Mouse (Mus musculus): ENCODE measurements around the gene Map3k7. TPM values are rescaled to one million over a fixed set of nuclear protein-coding genes. Genes with fewer than 3 reads are reported as not detected.

Gene Map3k7
- polyA plus RNA-seq, 1 experiment = 24.1 TPM

DNA sequence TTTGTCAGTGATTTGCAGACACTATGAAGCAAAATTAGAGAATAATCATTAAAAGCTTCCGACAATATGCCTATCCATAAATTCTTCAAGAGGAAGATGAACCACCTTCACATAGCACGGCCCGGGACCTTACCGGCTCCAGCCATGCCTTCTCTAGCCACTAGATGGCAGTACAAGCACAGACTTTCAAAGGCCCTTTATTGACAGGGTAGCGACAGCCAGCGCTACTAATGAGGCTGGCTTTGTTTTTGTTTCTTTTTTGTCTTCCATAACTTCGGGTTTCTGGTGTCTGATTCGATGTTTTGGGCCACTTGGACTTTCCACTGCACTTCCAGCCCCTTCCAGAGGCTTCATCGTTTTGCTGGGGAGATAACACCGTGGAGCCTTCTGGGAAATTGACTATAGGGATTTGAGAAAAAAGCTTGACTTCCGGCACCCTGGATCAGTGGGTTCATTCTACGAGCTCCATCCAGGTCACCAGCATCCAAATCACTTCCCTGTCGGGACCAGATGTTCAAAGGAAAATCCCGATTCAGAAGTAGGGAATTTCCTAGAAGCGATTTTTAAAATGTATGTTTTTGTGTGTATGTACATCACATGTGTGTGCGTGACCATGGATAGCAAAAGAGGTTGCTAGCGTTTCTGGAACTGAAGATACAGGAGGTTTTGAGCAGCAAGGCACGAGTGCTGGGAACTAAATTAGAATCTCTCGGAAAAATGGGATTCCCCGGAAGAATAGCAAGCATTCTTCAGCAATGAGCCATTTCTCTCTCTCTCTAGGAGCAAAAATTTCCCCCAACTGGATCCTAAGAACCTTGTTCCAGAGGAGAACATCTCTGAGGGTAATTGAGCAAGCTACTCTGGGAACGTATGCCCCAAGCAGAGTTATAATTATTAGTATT is 91.5 kb downstream of the Map3k7 start:
- Histone ChIP-seq H3K27me3 (ENCODE audit: control insufficient read depth, insufficient read depth, low read length) (no peaks in the 10 kb centered on the region), H3K36me3 (ENCODE audit: control insufficient read depth, insufficient read depth, low read length) (no peaks in the 10 kb centered on the region), H3K4me1 (ENCODE audit: control insufficient read depth, insufficient read depth, insufficient read length) (peaks cover 2% of the 10 kb centered on the region; the same call in 1 of the 2 replicates), H3K4me3 (ENCODE audit: extremely low read depth, insufficient read depth, insufficient read length) (peak overlapping the region; percentile 52), H3K27ac (ENCODE audit: insufficient read depth, low read length) (no peak overlapping the region)
- DNase-seq (ENCODE audit: low read depth in 1 of 2, low spot score in 2 of 2) = peak; percentile 66 to 83
- TF ChIP-seq POLR2A (IDR thresholded peaks at IDR 0.05; ENCODE audit: low read depth, low read length) (no peak), CTCF (IDR thresholded peaks at IDR 0.05; ENCODE audit: extremely low read depth, insufficient read depth, insufficient read length, insufficient replicate concordance) (peak; percentile 79; the same call in 1 of the 2 replicates)
- 21% methylated on average over 21 of the region's 21 CpGs for WGBS

DNA sequence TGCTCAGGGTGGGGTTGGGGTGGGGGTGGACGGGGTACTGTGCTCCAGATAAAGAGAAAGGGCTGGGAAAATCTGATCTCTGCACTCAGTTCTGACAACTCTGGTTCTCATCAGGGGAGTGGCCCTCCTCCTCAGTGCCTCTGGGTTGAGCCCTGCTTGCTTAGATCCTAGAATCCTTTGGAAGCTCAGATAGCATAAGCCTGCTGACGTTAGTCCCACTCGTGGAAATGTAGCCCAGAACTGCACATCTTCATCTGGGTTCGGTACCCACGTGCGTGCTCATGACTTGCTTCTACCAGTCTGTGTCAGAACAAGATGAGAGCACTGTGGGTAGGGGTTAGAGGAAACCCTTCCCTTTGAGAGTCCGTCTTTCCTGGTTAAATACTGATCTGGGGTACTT is 92.5 kb downstream of the Map3k7 start:
- Histone ChIP-seq H3K27ac (ENCODE audit: insufficient read depth, low read length) (no peak overlapping the region), H3K27me3 (ENCODE audit: control insufficient read depth, insufficient read depth, low read length) (no peaks in the 10 kb centered on the region), H3K4me3 (ENCODE audit: extremely low read depth, insufficient read depth, insufficient read length) (no peak overlapping the region), H3K36me3 (ENCODE audit: control insufficient read depth, insufficient read depth, low read length) (no peaks in the 10 kb centered on the region), H3K4me1 (ENCODE audit: control insufficient read depth, insufficient read depth, insufficient read length) (peaks cover 2% of the 10 kb centered on the region; the same call in 1 of the 2 replicates)
- whole genome bisulfite sequencing = 85% methylated on average over 7 of the region's 7 CpGs
- no peak for TF ChIP-seq CTCF (IDR thresholded peaks at IDR 0.05; ENCODE audit: extremely low read depth, insufficient read depth, insufficient read length, insufficient replicate concordance)
- no peak for TF ChIP-seq POLR2A (IDR thresholded peaks at IDR 0.05; ENCODE audit: low read depth, low read length)
- DNase-seq (ENCODE audit: low read depth in 1 of 2, low spot score in 2 of 2) = no peak

DNA sequence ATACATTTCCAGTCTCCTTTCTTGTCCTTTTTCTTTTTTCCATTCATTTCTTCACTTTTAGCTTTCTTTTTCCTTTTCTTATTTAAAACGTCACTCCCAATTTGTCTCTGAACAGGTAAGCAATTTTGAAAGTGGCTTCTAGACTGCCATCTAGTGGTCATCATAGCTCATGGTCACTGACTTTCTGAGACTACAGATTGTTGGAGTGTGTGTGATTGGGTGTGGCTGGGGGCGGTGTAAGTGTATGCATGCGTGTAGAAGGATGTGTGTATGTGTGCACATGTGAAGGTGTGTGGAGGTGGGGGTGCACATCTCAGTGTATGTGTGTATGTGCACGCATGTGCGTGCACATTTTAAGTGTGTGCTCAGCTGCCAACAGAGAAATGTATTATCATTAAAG is 93.2 kb downstream of the Map3k7 start:
- TF ChIP-seq CTCF (IDR thresholded peaks at IDR 0.05; ENCODE audit: extremely low read depth, insufficient read depth, insufficient read length, insufficient replicate concordance) (peak; percentile 9; the same call in 1 of the 2 replicates), POLR2A (IDR thresholded peaks at IDR 0.05; ENCODE audit: low read depth, low read length) (no peak)
- no peaks in the 10 kb centered on the region for H3K27me3 ChIP-seq (ENCODE audit: control insufficient read depth, insufficient read depth, low read length)
- peaks cover 2% of the 10 kb centered on the region; the same call in 1 of the 2 replicates for H3K4me1 ChIP-seq (ENCODE audit: control insufficient read depth, insufficient read depth, insufficient read length)
- no peaks in the 10 kb centered on the region for H3K36me3 ChIP-seq (ENCODE audit: control insufficient read depth, insufficient read depth, low read length)
- no peak overlapping the region for H3K27ac ChIP-seq (ENCODE audit: insufficient read depth, low read length)
- no peak overlapping the region for H3K4me3 ChIP-seq (ENCODE audit: extremely low read depth, insufficient read depth, insufficient read length)
- DNase-seq (ENCODE audit: low read depth in 1 of 2, low spot score in 2 of 2) = peak; percentile 14 to 43
- WGBS = 39% methylated on average over 5 of the region's 5 CpGs

DNA sequence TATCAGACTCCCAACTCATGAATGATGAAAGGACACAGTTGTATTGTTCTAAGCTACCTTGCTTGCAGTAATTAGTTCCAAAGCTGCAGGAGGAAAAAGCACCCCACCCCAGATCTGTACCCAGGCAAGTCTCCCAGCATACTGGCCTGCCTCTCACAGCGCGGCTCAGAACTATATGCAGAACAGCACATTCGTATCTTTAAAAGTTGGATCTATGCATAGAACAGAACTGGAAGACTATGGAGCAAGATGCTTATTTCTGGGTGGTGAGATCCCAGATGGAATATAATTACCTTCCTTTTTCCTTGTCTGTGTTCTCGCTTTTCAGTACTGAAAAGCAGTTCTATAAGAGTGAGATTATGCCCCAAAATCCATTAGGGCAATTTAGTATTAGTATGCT is 96.8 kb downstream of the Map3k7 start:
- H3K36me3 ChIP-seq (ENCODE audit: control insufficient read depth, insufficient read depth, low read length) = no peaks in the 10 kb centered on the region
- 93% methylated on average over 4 of the region's 4 CpGs for WGBS
- H3K4me1 ChIP-seq (ENCODE audit: control insufficient read depth, insufficient read depth, insufficient read length) = peaks cover 2% of the 10 kb centered on the region; the same call in 1 of the 2 replicates
- H3K4me3 ChIP-seq (ENCODE audit: extremely low read depth, insufficient read depth, insufficient read length) = no peak overlapping the region
- DNase-seq (ENCODE audit: low read depth in 1 of 2, low spot score in 2 of 2) = no peak
- no peak overlapping the region for H3K27ac ChIP-seq (ENCODE audit: insufficient read depth, low read length)
- TF ChIP-seq CTCF (IDR thresholded peaks at IDR 0.05; ENCODE audit: extremely low read depth, insufficient read depth, insufficient read length, insufficient replicate concordance) (no peak), POLR2A (IDR thresholded peaks at IDR 0.05; ENCODE audit: low read depth, low read length) (no peak)
- H3K27me3 ChIP-seq (ENCODE audit: control insufficient read depth, insufficient read depth, low read length) = no peaks in the 10 kb centered on the region

DNA sequence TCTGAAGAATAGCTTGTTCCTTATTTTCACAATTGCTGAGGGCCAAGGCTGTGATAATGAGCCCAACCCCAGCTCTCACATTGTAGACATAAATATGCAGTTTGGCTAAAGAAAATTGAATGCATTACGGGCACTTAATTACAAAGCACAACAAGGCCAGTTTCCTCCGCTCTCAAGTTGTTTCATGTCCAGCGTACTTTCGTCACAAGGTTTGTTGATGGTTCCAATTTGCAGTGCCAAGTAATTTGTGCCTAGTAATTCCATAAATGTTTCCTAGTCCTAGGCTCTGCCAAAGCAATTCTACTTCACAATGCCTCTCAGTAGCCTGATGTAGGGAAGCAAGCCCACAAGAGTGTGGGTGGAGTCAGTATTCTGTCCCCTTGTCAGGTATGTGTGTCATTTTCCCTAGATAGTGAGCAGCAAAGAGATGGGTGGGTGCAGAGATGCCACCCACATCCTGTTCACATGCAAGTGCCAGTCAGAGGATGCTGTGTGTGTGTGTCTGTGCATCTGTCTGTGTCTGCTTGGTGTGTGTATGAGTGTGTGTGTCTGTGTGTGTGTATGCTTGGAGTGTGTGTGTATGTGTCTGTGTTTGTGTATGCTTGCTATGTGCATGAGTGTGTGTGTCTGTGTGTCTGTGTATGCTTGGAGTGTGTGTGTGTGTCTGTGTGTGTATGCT is 98.6 kb downstream of the Map3k7 start:
- no peak for DNase-seq (ENCODE audit: low read depth in 1 of 2, low spot score in 2 of 2)
- Histone ChIP-seq H3K27me3 (ENCODE audit: control insufficient read depth, insufficient read depth, low read length) (no peaks in the 10 kb centered on the region), H3K36me3 (ENCODE audit: control insufficient read depth, insufficient read depth, low read length) (no peaks in the 10 kb centered on the region), H3K4me1 (ENCODE audit: control insufficient read depth, insufficient read depth, insufficient read length) (no peaks in the 10 kb centered on the region), H3K27ac (ENCODE audit: insufficient read depth, low read length) (no peak overlapping the region), H3K4me3 (ENCODE audit: extremely low read depth, insufficient read depth, insufficient read length) (no peak overlapping the region)
- WGBS = 94% methylated on average over 4 of the region's 4 CpGs
- no peak for TF ChIP-seq CTCF (IDR thresholded peaks at IDR 0.05; ENCODE audit: extremely low read depth, insufficient read depth, insufficient read length, insufficient replicate concordance)
- TF ChIP-seq POLR2A (IDR thresholded peaks at IDR 0.05; ENCODE audit: low read depth, low read length) = no peak

DNA sequence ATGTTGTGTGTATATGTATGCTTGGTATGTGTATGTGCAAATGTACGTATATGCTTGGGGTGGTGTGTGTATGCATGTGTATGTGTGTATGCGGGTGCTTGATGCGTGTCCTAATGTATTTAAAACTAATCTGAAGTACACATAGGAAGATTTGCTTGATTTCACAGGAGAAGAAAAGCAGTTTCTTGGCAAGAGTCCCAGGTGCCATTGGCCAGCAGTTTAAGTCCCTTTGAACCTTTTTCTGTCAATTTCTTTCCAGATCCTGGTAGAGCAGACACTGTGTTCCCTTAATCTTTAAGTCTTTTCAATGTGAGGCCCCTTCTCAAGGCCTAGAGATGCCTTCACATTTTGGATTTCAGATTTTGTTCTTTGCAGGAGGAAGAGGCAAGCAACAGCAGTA is 99.4 kb downstream of the Map3k7 start:
- no peak overlapping the region for H3K4me3 ChIP-seq (ENCODE audit: extremely low read depth, insufficient read depth, insufficient read length)
- H3K36me3 ChIP-seq (ENCODE audit: control insufficient read depth, insufficient read depth, low read length) = no peaks in the 10 kb centered on the region
- no peak for TF ChIP-seq CTCF (IDR thresholded peaks at IDR 0.05; ENCODE audit: extremely low read depth, insufficient read depth, insufficient read length, insufficient replicate concordance)
- TF ChIP-seq POLR2A (IDR thresholded peaks at IDR 0.05; ENCODE audit: low read depth, low read length) = no peak
- DNase-seq (ENCODE audit: low read depth in 1 of 2, low spot score in 2 of 2) = no peak
- H3K4me1 ChIP-seq (ENCODE audit: control insufficient read depth, insufficient read depth, insufficient read length) = no peaks in the 10 kb centered on the region
- H3K27ac ChIP-seq (ENCODE audit: insufficient read depth, low read length) = no peak overlapping the region
- 93% methylated on average over 3 of the region's 3 CpGs for WGBS
- H3K27me3 ChIP-seq (ENCODE audit: control insufficient read depth, insufficient read depth, low read length) = no peaks in the 10 kb centered on the region

Measured in spleen, adult 2 months (tissue).